Mouse (Mus musculus) layer of hippocampus, postnatal 36 days (tissue): ENCODE measurements around the gene Kcnq5. TPM values are rescaled to one million over a fixed set of nuclear protein-coding genes. Genes with fewer than 3 reads are reported as not detected.
"Not testable (repeated sequence)": the region's sequence is repeated elsewhere in the genome, so short reads cannot be mapped to it uniquely, and the experiment has no call there.

Experiments
- DNase-seq, 2 experiments: peaks; one replicate each; pipeline ENCODE4 v3.0.0; 2022
- total RNA-seq, 2 experiments: library from RNA; stranded (reverse); gene quantifications; 2 replicates each; pipeline ENCODE4 v1.2.3; 2021

Kcnq5 gene
- total RNA-seq, 2 experiments from 2014 or later: 53.8 to 56.7 TPM

DNA sequence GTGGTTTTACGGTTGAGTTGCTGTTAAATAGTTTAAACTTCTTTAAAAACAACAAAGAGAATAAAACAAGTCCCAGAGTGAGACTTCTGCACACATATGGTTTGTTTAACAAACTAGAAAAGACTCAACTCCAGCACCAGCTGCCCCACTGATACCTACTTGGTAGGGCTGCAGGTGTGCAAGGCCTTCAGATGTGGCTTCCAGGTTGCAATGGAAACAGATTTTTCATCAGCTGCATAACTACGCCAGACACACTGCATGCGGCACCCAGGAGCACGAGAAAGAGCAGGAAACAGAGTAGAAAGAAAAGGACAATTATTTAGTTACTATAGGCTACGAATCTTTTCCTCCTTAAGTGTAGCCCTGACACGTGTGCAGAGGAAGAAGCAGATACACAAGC, 492.4 kb downstream of the Kcnq5 start:
- DNase-seq: no peak

DNA sequence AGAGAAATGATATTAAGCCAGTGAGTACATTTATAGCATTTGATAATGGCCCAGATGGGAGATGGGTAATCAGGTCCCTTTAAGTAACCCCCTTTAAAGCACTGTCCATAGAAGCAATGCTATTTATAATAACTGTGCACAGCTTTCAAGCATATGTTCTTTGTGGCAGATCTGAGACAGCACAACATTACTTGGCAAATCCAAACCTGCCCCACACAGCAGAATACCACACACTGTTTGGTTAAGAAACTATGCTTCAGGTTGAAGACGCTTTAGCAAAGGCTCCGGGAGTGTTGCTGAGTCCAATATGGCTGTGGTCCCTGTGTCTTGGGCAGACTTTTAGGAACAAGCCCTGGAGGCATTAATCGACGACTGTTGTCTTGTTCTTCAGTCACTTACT, 495.3 kb downstream of the Kcnq5 start:
- no peak for DNase-seq

DNA sequence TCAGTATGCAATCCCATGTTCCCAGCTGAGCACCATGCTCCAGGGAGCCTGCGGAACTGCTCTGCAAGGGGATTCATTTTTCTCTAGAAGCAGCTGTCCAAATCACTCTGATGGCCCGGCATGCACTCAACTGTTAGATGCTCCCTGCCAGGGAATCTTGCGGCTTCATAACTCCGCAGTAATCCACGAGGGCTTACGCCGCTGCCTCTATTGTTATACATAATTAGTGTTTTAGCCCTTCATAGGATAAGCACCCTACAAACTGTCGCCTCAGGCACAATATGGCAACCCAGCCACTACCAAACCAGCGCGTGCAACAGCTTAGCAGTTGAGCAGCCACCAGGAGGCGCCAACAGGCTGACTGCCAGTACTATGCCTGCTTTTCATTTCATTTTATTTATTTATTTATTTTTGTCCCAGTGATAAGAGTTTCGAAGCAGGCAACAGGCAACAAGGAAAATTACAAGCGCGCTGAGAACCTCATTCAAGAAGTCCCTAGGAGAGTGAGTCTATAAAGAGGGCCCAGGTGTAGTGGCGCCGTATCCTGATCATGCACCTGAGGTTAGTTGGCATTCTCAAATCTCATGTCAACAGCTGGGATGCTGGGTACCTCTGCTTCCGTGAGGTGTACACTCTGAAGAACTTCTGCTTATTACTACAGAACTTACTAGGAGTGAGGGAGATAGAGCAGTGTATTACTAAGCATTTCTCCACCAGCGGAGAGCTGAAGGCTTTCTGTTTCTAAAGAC, 500.6 kb downstream of the Kcnq5 start:
- peak; percentile 53 to 72 for DNase-seq

DNA sequence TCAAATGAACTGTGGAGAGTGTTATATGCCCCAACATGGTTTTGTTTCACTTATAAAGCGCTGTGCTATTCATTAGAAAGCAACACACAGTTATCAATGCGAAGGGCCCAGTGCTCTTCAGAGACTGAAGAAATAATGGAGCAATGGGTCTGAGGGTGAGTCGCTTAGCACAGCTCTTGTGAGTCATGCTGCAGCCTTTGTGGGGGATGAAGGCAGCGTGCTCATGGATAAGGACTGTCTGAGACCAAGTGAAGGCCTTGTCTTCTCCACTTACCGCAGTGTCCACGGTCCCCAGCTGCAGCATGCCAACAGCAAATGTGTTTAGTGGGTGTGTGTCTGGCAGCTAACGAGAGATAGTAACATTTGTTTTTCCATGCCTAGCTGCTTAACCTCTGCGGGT, 503.2 kb downstream of the Kcnq5 start:
- no peak for DNase-seq

DNA sequence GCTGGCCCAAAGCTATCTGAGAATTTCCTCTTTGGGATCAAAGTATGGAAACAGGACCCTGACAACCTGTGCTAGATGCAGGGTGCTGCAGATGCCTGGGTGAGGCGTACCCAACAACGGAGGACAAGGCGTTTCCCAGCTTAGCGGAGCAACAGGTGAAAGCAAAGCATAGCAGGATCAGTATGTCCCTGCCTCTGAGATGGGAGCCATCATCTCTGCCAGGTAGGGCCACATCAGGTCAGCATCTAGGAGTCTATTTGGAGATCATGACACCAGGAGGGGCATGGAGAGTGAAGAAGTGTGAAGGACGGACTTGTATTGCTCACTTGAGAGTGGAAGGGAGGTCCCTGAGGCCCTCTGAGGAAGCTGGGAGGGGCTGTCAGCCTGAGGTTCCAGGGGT, 505.8 kb downstream of the Kcnq5 start:
- no peak for DNase-seq

DNA sequence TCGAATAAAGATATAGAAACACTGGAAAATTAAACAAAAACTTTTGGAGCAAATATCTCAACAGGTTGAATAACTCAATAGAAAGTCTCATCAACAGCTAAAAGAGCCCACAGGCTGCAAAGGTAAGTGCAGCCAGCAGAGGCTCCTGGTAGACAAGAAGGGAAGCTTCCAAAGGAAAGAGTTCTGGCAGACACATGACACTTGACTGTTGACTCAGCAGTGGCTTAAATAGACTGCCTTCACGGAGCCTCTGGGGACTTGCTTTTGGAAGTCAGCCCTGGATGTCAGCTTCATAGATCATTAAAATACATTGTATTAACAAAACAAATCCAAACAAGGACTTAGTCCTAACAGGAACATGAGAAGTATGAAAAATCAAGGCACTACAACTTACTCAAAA, 513.5 kb downstream of the Kcnq5 start:
- DNase-seq: no peak

DNA sequence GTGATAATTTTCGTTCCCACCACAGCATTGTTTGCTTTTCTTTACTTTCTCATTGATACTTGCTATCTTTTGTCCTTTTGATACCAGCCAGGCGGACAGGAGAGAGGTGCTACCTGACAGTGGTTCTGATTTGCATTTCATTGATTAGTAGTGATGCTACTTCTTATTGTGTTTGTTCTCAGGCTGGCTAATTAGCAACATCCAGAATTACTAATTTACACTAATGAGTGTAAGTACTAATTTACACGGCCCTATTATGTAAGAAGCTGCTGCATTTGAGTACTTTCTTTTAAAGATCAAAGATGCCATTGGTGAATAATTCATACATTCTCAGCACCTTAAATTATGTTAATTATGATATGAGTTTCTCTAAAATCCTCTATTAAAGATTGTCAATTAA, 525.0 kb downstream of the Kcnq5 start:
- no peak for DNase-seq

DNA sequence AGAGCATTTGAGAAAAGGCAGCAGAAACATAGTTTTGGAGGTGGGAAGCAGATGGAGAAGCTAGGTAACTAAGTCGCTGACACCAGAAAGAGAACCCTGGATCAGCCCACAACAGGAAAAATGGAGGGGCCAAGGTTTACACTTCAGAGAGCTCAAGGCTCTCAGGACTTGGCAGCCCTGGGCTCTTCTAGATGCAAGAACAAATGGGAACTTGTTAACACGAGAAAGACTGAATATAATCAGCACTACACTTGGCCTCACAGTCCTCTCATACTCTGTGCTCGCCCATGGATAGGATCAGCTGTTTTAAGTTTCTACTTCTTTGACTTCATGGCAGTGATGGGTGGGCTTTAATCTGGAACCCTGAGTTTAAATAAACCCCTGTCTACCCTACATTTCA, 526.9 kb downstream of the Kcnq5 start:
- no peak for DNase-seq

DNA sequence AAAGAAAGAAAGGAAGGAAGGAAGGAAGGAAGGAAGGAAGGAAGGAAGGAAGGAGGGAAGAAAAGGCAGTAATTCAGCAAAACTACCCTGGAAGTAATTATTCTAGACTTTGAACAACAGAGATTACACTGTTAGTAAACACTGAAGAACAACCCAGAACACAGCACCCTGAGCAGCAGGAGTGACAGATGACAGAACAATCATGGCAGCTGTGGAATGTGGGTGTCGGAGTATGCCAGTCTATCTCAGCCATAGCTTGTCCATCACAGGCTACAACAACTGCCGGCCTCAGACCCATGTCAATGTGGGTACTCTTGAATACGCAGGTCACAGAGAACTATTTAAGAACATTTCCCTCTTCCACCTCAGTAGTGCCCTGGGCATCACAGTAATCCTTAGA, 530.1 kb downstream of the Kcnq5 start:
- peak; percentile 32 to 50 for DNase-seq

DNA sequence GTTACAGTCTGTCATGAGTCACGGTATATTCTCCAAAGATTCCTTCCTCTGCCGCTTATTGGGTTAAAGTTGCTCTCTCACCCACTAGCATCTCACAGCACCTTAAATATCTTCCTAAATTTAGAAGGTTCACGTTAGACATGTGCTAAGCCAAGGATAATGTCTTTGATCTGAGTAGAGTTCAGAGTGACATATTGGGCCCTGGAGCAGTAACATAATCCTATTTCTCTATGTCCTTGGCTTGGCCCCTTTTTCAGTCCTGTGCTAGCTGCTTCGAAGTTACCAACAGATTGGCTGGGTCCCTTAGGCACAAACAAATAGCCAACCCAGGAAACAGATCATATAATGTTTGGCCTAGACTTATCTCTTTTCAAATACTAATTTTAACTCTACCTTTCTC, 533.7 kb downstream of the Kcnq5 start:
- no peak for DNase-seq

DNA sequence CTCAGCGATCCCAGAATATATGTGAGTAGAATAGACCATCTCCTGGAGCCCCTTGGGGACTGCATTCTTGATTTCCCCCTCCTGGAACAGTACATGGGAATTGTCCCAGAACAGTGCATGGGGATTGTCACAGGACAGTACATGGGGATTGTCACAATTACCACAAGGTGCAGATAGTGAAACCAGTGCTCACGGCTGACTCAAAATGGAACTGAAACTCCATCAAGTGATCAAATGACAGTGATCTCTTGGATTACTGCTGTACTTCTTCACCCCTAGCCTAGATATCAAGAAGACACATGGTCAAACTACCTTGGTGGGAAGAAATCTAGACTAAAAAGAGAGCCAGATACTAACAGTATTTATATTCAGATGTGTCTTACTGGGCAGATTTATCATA, 536.1 kb downstream of the Kcnq5 start:
- no peak for DNase-seq

DNA sequence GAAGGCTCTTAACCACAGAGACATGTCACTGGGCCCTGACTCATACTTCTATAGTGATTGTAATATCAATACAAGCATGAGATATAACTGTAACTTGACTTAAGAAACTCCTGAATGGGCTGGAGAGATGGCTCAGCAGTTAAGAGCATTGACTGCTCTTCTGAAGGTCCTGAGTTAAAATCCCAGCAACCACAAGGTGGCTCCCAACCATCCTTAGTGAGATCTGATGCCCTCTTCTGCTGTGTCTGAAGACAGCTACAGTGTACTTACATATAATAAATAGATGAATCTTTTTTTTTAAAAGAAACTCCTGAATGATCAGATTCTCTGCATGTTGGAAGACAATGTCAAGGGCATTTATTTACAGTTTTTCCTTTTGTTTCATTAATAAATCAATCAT, 542.4 kb downstream of the Kcnq5 start:
- no peak for DNase-seq

DNA sequence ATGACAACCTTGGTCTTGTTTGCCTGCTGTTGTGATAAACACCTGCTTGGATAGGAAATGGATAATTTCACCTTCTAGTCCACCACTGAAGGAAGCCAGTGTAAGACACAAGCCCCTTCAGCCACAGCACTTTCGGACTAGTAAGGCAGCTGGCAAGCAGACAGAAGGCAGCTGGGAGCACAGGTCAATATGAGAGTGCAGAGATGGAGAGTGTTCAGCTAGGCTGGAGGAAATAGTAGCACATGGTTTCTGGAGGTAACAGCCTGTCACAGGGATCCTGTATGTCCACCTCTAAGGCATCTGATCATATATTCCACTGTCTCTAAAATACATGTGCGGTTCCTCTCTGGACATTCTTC, 549.6 kb downstream of the Kcnq5 start:
- DNase-seq: no peak

DNA sequence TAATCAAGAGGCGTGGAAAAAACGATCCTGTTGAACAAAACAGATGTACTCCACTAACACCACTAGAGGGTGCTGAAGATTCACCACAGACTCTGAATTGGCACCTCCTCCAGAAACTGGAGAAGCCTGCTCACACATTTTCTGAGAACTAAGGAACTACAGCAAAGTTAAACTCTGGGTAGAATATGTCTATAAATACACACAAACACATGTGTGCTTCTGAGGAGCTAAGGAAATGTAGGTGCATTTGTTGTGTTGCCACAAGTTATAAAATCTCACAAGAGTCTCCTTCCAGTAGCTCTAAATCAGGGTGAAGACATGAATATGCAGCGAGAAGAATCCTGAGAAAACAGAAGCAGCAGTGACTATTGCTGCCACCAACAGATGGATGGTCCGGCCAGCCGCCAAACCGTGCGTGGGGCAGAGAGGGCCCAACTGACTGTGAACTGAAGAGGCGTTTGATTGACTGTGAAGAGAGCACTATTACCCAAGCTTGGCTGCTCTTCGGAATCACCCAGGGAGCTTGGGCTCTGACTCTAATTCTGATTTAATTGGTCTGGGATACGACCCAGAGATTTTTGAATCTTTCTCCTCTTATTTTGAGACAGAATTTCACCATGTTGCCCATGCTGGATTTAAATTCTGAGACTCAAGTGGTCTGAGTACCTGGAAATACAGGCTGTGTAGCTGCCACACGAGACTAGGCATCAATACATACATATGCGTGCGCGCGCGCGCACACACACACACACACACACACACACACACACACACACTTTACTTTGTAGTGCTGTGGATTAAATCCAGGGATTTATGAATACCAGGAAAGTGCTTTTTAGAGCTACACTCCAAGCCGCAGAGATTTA, 550.2 kb downstream of the Kcnq5 start:
- DNase-seq: peak; percentile 74 to 76

DNA sequence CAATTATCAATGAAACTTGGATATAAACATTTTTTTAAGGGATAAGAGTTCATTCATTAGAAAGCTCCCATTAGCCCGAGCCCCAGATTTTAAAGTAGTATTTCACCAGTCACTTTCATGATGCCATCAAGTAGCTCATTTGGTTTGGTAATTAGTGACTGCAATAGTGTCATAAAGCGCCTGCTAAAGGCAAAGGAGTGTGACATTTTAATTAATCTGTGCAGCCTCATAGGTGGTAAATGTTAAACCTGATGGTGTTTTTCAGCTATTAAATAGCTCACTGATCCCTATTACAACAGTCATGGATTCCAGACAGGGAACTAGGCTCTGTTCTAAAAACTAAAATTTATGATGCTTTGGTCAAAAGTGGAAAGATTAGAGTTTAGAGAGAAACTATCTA, 554.5 kb downstream of the Kcnq5 start:
- no peak for DNase-seq

DNA sequence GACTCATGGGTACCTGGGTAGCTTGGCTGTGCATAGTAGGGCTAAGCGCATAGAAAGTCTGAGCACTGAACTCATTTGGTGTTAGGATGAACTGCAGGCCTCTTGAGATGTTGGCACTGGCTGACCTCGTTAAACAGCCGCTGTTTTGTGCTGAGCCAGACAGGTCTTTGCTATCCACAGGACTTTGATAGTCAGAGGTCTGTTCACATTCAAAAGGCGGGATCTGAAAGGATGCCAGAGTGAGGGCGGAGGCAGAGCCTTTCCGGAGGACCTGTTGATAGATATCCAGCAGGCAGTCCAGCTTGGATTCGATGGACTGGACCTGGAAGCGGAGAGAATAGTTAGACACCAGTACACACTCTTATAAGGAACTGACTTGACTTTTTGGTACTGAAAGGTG, 558.9 kb downstream of the Kcnq5 start:
- no peak for DNase-seq

DNA sequence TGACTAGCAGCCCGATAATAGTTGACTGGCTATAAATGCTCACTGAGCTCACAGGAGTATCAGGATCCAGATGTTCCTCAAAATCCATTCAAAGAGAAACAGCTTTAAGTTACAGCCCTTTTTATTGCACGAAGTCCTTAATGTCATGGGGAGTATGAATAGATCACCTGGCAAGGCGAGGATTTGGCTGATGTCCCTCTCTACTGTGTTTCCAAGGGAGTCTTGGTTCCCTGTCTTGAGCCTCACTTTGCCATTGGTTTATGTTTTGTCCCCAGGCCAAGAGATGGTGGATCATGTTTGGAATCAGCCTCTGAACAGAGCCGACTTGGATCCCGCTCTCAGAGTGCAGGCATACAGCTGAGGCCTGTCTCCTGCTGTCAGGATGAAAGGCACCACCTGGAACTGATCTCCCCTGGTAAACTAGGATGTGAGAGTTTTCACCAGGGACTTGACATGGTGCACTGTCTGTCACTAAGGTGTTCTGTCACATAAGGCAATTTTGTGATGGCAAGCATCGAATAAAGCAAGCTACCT, 570.5 kb downstream of the Kcnq5 start:
- DNase-seq: no peak

DNA sequence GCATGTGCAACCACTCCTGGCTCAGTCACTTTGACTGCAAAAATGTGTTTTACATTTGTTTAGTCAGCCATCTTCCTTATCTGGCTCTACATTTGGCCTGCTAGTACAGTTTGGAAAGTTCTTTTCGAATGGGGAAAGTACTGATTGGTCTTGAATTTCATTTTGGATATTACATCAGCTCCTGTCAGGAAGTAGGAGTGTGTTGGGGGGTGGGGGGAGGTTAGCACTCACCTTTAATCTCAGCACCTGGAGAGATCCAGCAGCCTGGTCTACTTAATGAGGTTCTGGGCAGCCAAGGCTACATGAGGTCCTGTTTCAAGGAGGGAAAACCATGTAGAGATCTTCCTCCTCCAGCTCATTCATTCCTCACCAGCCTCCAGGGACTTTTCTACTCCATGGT, 578.5 kb downstream of the Kcnq5 start, which contains the start of gene Khdc1b:
Gene Khdc1b (plus strand): TSS at position 301 of the 400 bp plus-strand sequence.
- no peak for DNase-seq

DNA sequence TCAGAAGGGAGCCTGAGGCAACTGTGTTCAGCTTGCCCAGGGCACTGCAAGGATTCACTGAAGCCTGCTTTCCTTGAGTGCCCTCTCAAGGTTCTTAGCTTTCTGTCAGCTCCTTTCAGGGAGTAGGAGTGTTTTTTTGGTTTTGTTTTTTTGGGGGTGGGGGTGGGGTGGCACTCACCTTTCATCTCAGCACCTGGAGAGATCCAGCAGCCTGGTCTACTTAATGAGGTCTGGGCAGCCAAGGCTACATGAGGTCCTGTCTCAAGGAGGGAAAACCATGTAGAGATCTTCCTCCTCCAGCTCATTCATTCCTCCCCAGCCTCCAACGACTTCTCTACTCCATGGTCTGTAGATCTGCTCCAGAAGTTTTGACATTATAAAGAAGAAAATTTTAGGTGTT, 593.7 kb downstream of the Kcnq5 start, which contains the start of gene Khdc1c:
Gene Khdc1c (plus strand): TSS at position 301 of the 400 bp plus-strand sequence.
- DNase-seq: not testable (repeated sequence)

DNA sequence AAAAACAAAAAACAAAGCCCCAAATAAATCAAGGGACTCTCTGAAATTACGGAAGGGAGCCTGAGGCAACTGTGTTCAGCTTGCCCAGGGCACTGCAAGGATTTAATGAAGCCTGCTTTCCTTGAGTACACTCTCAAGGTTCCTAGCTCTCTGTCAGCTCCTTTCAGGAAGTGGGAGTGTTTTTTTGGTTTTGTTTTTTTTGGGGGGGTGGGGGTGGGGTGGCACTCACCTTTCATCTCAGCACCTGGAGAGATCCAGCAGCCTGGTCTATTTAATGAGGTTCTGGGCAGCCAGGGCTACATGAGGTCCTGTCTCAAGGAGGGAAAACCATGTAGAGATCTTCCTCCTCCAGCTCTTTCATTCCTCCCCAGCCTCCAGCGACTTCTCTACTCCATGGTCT, 612.4 kb downstream of the Kcnq5 start, which contains the start of gene Khdc1a:
Gene Khdc1a (plus strand): TSS at position 301 of the 400 bp plus-strand sequence.
- DNase-seq: no peak
